Mouse (Mus musculus) brain, adult 2 months (tissue): ENCODE measurements at regions not wholly inside any gene's neighbourhood (a gene's known extent, or its start where the extent isn't known, plus 50 kb on each side); places are given as distances from the start of the nearest gene placed in this dataset.
"Not testable (repeated sequence)": the region's sequence is repeated elsewhere in the genome, so short reads cannot be mapped to it uniquely, and the experiment has no call there.

Experiments
- DNase-seq: peaks from one replicate; pipeline ENCODE4 v3.0.0; 2011; ENCODE audit warnings: low read depth, low spot score

DNA sequence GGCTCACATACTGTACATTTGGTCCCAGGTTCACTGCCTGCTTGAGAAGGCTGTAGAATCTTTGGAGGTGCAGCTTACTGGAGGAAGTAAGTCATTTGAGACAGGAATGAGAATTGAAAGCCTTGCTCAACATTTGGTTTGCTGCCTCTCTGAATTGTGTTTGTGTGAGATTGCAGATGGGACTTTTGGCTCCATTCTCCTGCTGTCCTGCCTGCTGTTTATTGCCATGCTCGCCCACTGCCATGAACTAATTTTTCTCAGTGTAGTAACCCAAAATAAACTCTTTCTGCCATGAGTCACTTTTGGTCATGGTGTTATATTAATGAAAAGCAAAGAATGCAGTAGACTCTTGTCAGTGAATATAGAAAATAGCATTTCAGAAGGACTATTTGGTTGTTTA, 368.1 kb downstream of the Gm8797 start:
- DNase-seq, result peak; percentile 56

DNA sequence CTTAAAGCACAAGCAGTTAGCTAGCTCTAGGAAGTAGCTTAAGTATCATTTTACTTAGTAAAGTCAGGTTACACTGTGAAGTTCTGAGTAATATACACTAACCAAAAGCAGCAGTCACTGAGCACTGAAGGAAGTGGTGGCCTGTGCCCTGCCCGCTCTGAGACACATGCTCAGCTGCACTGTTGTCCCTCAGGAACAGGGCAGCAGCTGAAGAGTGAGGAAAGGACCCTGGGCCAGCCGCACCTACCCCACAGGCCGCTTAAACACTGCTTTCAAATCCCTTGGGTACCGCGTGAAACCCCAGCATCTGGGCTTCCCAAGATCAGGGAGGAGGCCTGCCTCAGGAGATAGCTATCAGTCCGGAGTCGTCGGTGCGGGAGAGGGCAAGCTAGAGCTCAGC, 385.1 kb downstream of the Gm8797 start:
- not testable (repeated sequence) for DNase-seq

DNA sequence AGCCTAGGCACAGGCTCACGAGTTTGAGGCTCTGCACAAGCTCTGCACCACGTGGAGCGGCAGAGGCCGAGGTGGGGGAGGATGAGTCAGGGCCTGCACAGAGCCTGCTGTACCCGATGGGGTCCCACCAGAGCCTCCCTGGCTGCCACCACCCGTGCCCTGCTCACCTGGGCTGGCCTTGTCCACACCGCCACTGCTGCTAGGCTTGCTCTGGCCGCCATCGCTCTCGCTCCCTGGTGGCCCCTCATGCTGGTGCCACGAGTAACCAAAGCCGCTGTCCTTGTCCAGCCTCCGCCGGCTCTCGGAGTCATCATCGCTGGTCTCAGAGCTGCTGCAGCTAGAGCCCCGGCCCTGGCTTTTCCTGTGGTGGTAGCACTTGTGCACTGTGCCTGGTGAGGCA, 386.8 kb downstream of the Gm8797 start:
- no peak for DNase-seq

DNA sequence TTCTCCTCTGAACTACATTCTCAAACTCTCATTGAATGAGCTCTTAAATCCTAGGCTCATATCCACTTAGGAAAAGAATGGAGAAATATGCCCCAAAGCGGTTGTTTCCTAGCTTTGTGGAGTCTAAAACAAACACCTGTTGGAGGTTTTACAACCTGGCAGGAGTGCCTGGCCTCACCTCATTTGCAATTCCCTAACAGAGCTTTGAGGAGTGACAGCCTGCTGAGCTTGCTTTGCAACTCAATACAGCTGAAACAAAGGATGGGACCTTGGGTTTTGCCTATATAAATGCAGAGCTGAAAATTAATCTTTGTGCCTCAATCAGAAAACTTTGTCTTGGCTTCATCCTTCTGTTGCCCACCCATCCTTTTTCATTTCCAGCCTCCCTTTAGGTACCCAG, 423.2 kb downstream of the Gm8797 start:
- no peak for DNase-seq

DNA sequence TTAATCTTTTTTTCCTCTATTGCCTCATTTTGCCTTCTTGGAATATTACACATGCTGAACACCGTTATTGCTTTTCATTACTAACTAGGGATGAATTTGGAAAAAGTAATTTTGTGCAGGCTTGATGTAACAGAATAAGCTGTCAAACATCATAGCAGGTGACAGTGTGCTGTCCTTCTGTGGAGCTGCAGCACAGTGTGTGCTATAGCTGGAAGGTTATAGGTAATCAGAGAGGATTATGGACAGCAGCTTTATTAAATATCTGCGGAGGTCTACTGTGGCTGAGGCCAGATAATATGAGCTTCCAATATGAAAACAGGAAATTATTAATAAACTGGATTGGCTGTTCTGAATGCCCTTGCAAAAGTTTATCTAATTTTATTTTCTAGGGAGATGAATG, 431.9 kb downstream of the Gm8797 start:
- no peak for DNase-seq

DNA sequence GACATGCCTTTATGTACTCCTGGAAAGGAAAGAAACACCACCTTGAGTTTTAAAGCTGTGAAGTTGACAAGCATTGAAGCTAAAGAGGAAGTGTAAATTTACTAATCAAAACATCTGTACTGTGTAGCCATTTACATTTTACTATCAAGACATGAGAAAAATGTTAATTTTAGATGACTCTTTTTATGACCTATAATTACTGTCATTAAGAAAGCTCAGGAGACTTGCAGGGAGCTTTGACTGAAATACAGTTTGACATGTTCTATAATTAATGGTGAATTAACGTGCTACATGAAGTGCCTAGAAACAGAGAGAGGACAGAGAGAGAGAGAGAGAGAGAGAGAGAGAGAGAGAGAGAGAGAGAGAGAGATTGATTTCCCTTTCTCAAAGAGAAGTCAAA, 432.8 kb downstream of the Gm8797 start:
- DNase-seq, result no peak

DNA sequence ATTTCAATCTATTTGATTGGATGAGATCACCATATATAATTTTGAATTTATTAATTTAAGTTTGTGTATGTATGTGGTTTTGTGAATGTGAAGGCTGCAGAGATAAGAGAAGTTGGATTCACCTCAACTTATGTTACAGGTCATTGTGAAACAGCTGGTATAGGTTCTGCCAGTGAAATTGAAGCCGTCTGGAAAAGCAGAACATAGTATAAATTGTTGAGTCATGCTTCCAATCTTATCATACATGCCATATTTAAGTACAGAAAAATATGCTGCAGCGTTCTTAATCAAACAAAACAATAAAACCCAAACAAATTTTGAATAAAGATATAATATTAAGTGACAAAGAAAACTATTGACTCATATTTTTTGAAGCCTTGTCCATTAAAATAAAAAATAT, 415.6 kb downstream of the 1700008P02Rik start:
- no peak for DNase-seq

DNA sequence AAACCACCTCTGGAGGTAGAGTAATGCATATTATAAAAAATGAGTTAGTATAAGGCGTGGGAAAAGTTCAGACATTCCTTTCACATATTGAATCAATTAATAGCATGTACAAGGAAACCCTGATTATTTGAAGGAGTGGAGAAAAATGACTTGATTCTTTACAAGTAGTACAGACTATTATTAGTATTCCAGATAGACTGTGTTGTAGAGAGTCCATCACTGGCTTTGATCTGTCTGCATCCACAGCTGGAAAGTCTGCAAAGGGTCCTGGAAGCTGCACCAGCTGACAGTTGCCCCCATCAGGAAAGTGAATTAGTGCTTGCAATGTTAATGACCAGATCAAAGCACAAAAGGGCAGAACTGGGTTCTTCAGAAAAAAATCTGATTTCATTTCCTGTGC, 391.6 kb downstream of the 1700008P02Rik start:
- DNase-seq, result no peak
